Mouse (Mus musculus) embryo, embryonic 9.5 days (tissue): ENCODE results near the gene Gm20431.
"Not testable (repeated sequence)": the region's sequence is repeated elsewhere in the genome, so short reads cannot be mapped to it uniquely, and the experiment has no call there.

ENCODE experiments used
- DNase-seq: peaks from one replicate; pipeline ENCODE4 v3.0.0-alpha.2; 2017; ENCODE audit errors: extremely low spot score

The Gm20431 gene

GRCm38 (mm10) chr2:167659177-167659846 lies 2.0 kb downstream of the Gm20431 start:
- DNase-seq, result no peak

DNA sequence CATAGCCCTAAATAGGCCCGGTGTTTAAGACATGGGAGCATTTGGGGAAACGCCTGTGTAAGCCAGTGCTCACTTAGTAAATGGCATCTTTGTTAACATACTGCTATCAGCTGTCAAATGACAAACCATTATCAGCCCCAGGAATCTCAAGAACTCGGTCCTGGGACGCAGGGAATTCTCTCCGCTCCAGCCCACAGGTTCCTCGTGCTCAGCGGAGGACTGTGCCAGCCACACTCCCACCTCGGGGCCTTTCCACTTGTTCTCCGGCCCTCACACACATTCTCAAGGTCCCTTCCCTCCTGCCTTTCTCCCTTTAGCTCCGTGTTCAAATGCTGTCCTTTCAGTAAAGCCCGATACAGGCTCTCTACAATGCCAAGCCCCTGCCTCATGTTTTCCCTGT lies 2.6 kb downstream of the Gm20431 start:
- no peak for DNase-seq

- no peak for DNase-seq
Measured at GRCm38 (mm10) chr2:167657973-167658372, 3.3 kb downstream of the Gm20431 start.

DNA sequence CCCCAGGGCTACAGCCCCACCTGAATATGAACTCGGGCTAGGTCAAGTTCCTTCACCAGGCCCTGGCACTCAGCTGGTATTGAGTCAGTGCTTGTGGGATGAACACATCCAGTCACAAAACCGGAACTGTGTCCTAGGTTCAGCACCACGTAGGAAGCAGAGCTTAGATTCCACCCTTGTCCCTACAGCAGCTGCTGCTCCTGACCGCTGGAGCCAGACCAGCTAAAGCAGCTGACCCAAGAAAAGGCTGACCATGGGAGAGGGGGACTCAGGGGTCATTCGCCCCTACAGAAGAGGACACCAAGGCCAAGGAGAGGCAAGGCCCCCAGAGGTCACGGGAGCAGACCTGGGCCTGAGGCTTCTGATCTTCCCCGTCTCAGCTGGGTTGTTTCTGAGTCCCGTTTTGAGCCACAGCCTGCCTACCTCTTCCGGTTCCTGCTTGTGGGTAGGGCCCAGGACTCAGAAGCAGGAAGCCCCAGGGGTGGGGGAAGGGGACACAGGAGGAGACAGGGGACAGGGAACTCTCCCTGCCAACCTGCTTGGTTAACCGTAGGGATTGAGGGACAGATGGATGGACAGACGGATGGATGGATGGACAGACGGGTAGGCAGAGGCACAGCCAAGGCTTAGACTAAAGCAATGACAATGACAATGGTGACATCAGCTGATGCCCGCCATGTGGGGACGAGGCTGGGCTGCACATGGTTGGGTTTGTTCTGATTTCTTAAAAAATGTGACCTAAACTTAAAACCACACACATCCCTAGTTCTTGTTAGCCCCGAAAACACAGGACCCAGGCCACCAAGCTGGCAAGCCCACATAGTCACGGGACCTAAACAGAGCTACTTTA lies 4.4 kb downstream of the Gm20431 start:
- DNase-seq, result no peak

DNA sequence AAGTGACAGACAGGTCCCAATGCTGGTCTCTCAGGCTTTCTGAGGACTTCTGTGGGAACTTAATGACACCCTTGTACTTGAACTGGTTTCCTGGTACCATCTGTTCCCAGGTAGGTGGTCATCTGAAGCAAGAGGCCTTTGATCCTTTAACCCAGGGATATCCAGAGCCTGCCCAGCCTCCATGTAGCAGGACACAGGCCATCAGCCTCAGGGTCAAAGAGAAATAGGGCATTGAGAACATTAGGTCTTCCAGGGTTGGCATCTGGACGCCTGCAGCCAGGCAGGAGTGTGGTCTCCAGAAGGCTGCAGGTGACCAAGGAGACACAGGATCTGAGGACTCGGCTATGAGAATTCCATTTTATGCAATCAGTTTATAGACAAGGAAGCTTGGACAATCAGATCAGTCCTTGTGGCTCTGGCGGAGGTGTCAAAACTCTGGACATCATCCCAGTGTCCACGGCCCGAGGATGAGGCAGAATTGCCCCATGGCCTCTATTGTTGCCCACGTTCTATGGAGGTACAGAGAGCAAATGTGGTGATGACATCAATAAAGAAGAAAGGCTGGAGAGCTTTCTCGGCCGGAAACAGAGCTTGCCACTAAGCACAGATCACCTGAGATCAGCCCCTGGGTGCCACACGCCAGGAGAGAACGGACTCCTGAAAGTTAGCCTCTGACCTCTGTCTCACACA lies 6.2 kb downstream of the Gm20431 start:
- no peak for DNase-seq

- DNase-seq, result no peak
Measured at GRCm38 (mm10) chr2:167652694-167653093, 8.6 kb downstream of the Gm20431 start.

GRCm38 (mm10) chr2:167651622-167652021 lies 9.7 kb downstream of the Gm20431 start:
- DNase-seq, result no peak

DNA sequence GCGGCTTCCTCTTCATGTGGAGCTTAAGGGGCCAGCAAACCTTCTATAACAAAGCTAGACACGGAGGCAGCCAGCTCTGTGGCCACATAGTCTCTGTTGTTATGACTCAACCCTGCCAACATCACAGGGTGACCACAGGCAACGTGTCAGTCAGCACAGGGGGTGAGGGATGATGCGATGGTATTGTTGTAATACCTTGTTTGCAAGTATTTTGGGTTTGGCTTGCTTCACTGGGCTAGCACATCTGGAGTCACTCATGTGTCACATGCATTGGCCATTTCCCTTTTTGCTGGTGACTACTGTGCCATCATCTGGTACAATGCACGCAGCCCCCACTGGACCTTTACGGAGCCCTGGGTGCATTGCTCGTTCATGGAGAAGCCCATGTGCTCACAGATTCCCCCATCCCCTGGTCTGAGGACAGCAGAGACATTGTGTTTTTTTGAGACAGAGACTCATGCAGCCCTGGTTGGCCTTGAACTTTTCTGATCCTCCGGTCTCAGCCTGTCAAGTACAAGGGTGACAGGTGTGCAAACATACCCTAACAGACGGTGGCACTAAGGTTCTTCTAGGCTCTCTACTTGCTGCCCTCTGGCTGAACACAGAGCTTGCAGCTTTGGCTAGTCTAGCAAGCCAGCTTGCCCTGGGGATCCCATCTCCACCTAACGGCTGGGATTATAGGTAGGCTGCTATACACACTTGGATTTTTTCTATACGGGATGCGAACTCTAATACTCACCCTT lies 11.8 kb downstream of the Gm20431 start:
- DNase-seq, result no peak

DNA sequence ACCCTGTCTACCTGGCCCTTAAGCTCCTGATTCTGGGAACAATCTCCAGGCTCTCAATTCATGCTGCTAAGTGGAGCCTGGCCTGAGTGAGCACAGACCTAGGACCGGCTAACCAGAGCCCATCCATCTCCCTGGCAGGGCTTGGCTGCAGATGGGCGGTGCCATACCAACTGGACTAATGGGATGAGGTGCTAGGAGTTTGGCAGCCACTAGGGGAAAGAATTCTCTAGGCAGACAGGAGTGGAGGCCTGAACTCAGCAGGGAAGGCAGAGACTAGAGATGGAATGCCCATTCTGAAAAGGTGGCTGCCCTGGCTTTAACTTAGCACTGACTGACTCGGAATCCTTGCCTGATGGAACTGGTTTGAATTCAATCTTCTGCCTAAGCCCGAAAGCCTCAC lies 14.9 kb downstream of the Gm20431 start:
- DNase-seq, result no peak

- not testable (repeated sequence) for DNase-seq
Measured at GRCm38 (mm10) chr2:167643356-167644052, 17.8 kb downstream of the Gm20431 start.

GRCm38 (mm10) chr2:167642164-167642563 lies 19.1 kb downstream of the Gm20431 start:
- no peak for DNase-seq

DNA sequence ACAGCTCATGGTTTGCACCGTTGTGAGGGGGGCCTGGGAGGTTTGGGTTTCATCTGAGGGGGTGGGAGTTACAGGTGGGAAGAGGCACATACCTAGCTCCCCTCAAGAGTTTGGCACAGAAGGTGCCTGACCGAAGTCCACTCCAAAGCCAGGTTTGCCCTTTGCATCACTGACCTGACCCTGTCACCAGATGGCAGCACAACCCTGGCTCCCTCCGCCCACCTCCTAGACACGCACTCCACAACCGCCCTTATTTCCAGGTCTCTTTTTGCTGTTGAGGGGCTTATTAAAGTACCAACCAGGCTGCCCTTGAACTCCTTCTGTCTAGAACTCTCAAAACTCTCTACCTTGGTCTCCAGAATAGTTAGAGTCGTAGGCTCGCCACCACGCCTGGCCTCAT lies 20.0 kb downstream of the Gm20431 start:
- peak; percentile 49 for DNase-seq

DNA sequence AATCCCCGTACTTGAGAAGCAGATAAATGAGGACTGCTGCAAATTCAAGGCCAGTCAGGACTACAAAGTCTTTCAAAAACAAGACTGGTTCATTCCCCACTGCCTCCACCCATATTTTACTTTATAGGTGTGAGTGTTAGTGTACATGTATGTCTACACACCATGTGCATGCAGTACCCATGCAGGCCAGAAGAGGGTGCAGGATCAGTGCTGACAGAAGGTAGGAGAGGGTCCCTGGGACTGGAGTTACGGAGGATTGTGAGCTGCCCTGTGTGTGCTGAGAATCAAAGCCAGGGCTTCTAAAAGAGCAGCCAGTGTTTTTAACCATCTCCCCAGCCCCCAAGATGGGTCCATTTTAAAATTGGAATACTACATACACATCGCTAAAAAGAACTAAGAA lies 21.0 kb downstream of the Gm20431 start:
- no peak for DNase-seq

DNA sequence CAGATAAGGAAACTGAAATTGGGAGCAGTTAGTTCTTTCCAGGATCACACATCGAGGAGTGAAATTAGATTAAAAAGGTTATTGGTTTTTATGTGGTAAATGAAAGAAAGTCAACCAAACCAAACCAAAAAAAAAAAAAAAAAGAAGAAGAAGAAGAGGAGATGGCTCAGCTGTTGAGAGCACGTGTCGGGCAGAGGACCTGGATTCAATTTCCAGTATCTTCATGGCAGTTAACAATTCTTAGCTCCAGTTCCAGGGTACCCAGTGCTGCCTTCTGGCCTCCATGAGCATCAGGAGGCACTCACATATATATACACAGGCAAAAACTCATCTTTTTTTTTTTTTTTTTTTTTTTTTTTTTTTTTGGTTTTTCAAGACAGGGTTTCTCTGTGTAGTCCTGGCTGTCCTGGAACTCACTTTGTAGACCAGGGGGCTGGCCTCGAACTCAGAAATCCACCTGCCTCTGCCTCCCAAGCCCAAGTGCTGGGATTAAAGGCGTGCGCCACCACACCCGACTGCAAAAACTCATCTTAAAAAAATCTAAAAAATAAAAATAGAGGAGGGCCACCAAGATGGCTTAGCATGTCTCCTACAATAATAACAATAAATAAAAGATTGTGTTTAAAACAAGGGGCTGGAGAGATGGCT lies 26.3 kb downstream of the Gm20431 start:
- no peak for DNase-seq

DNA sequence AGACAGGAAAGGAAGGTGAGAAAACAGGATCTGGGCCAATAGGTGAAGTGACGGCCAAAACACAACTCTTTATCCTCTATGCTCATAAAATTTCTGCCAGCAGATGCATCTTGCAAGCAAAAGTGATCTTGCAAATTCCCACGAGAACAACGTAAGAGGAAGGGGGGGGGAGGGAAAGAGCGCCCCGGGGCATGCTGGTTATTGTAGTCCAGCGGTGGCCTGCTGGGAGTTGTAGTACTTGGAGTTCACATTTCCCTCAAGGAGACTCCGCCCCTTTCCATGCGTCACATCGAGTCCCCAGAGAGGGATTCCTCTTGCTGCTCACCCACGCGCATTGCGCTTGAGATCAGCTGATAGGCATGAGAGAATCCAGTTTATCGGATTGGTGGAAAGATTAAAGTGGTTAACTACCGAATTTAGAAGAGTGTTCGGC lies 26.9 kb downstream of the Gm20431 start:
- peak; percentile 98 for DNase-seq

DNA sequence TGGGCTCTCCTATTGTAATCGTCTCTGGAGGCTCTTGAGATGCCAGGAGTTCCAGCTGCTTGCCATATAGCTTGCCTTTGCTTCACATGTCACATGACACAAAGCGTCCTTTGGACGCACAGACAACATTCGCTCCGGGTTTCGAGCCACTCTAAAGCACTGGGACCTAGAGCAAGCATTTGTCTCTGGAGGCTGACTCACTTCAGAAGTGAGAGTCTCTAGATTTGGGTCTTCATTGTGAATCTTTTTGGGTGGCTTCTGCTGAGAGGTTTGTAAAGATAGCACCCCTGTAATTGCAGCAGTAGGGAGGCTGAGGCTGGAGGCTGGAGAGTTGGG lies 27.8 kb downstream of the Gm20431 start:
- no peak for DNase-seq

GRCm38 (mm10) chr2:167632731-167633536 lies 28.4 kb downstream of the Gm20431 start:
- no peak for DNase-seq

DNA sequence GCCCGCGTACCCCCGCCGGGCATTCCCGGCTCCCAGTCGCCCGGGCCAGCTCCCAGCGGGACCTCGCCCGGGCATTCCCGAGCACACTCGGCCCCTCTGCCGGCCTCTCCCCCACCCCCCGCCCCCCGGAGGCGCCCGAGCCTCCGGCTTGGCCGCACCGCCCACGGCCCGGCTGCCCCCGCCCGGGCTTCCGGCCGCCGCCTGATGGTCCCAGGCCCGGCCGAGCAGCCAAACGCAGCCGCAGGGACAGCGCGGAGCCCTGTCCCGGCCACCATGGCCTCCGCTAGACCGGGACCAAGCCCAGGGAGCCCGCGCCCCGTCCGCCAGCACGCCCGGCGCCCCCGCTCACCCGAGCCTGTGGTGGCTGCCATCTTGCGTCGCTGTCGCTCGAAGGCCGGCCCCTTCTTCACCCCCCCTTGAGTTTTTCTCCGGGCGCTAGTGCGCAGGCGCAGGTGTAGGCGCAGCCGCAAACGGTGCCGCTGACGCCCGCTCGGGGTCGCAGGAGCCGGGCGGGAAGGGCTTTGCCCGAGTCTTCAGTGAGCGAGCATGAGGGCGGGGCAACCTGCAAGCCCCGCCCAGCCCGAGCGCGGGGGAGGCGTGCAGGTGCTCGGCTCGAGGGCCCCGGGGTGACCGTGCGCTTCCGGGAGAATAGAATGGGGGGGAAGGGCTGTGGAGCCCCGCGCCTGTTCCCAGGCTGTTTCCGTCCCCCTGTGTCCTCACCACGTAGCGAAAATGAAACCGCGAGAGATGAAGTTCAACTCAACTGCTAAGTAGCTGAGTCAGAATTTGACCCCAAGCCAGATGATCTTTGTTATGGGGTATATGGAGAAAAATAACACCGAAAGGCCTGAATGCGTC lies 29.5 kb downstream of the Gm20431 start, which contains the start of gene Ube2v1:
Ube2v1 (minus strand) TSS at position 505 of the 858 bp plus-strand sequence.
- DNase-seq, result peak; percentile 99

DNA sequence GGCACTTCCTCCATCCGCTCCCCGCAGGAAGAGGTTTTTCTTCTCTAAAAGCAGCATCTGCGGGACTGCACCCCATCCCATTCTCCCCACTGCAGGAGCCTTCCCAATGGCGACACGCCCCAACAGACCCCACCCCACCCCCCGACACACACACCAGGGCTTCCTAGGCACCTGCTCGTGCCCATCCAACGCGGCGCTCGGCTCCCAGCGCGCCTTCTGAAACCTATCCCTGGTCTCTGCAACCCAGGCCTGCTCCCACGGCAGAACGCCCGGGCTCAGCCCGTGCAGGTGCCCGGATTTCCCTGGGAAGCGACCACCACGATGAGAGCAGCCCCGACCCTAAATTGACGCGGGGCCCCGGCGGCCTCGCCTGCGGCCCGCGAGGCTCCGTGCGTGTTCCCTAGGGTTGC lies 30.1 kb downstream of the Gm20431 start:
- peak; percentile 30 for DNase-seq
